In genomic region chr4:132119566-132119965, GRCm38 (mm10) we compare ENCODE assay signal across 30 mouse cellular contexts. TPM values are rescaled to one million over a fixed set of nuclear protein-coding genes. Genes with fewer than 3 reads are reported as not detected.
DNase-seq lines count a peak whose midpoint lies in the region; ATAC-seq and TF ChIP-seq lines count a peak whose summit lies in the region.
"Had no signal": no experiment of that assay in that cellular context is flagged by ENCODE, and none has a peak within 500 bp of the region (broad histone marks: within the 10 kb centered on the region; RNA-seq: fewer than 3 reads in every experiment).

No protein-coding gene starts in this region.

- H3K4me2 ChIP-seq in embryonic facial prominence, embryonic 11.5 days (ENCODE audit: low read depth, low read length), result no peak overlapping the region
- H3K4me2 ChIP-seq in kidney, postnatal 0 days (ENCODE audit: low read length), result no peak overlapping the region
- H3K4me2 ChIP-seq in forebrain, embryonic 12.5 days, result no peak overlapping the region
- H3K4me2 ChIP-seq: hindbrain, embryonic 14.5 days; liver, embryonic 11.5 days had no signal

- no peak overlapping the region for H3K27ac ChIP-seq in embryonic facial prominence, embryonic 11.5 days (replicated peaks; ENCODE audit: low read depth, low read length)
- H3K27ac ChIP-seq in embryonic facial prominence, embryonic 10.5 days (replicated peaks), result no peak overlapping the region
- no peak overlapping the region for H3K27ac ChIP-seq in kidney, postnatal 0 days
- no peak overlapping the region for H3K27ac ChIP-seq in layer of hippocampus, adult 2 months
- H3K27ac ChIP-seq in forebrain, embryonic 12.5 days, result no peak overlapping the region
- H3K27ac ChIP-seq: hindbrain, embryonic 14.5 days; macrophage had no signal

- H3K36me3 ChIP-seq in embryonic facial prominence, embryonic 11.5 days (replicated peaks; ENCODE audit: control insufficient read depth, insufficient read depth, low read depth, low read length), result no peaks in the 10 kb centered on the region
- H3K36me3 ChIP-seq in embryonic facial prominence, embryonic 10.5 days (replicated peaks), result no peaks in the 10 kb centered on the region
- no peaks in the 10 kb centered on the region for H3K36me3 ChIP-seq in kidney, postnatal 0 days (ENCODE audit: insufficient read depth, low read length)
- H3K36me3 ChIP-seq in forebrain, embryonic 12.5 days (replicated peaks), result no peaks in the 10 kb centered on the region

- no peak for DNase-seq in embryonic facial prominence, embryonic 11.5 days (ENCODE audit: low spot score)
- DNase-seq in embryonic facial prominence, embryonic 10.5 days (ENCODE audit: low spot score), result no peak
- peak; percentile 53 for DNase-seq in kidney, postnatal 0 days (ENCODE audit: low spot score)
- no peak for DNase-seq in kidney, postnatal 10 days
- peak; percentile 39 to 46 for DNase-seq in right cerebral cortex, adult 2 months (ENCODE audit: low spot score in 2 of 2)
- no peak for DNase-seq in right cerebral cortex, postnatal 14 days
- DNase-seq in layer of hippocampus, adult 2 months (ENCODE audit: low spot score in 2 of 2), result no peak
- DNase-seq: adrenal gland, postnatal 10 days; cerebellum, adult 8-10 months; cerebellum, postnatal 36 days; gastrocnemius, postnatal 14 days; heart, adult 18-20 months; heart, postnatal 36 days; kidney, adult 8-10 months; liver, postnatal 0 days; spleen, adult 18-20 months had no signal

- TF ChIP-seq CTCF in kidney, postnatal 0 days (IDR thresholded peaks at IDR 0.05; ENCODE audit: low read depth), result no peak
- TF ChIP-seq CTCF in layer of hippocampus, adult 2 months (conservative IDR thresholded peaks at IDR 0.05), result no peak

- H3K4me3 ChIP-seq in embryonic facial prominence, embryonic 11.5 days (ENCODE audit: low read depth, low read length), result no peak overlapping the region
- H3K4me3 ChIP-seq in embryonic facial prominence, embryonic 10.5 days, result no peak overlapping the region
- H3K4me3 ChIP-seq in kidney, postnatal 0 days (replicated peaks; ENCODE audit: low read depth, low read length), result no peak overlapping the region
- no peak overlapping the region for H3K4me3 ChIP-seq in layer of hippocampus, adult 2 months
- H3K4me3 ChIP-seq in forebrain, embryonic 12.5 days (replicated peaks), result no peak overlapping the region

- no peak for ATAC-seq in embryonic facial prominence, embryonic 11.5 days (replicated peaks; ENCODE audit: insufficient number of reproducible peaks, low FRiP score, low TSS enrichment, low read depth)
- no peak for ATAC-seq in kidney, postnatal 0 days (replicated peaks; ENCODE audit: low FRiP score, low read depth)
- ATAC-seq in forebrain, embryonic 12.5 days (ENCODE audit: low FRiP score), result no peak
- ATAC-seq: activated CD4-positive, CD25-positive, alpha-beta regulatory T cell, adult 4 months; liver, postnatal 0 days; lung, postnatal 0 days had no signal

- H3K4me1 ChIP-seq in embryonic facial prominence, embryonic 11.5 days (ENCODE audit: control insufficient read depth, insufficient read depth, low read length), result no peaks in the 10 kb centered on the region
- H3K4me1 ChIP-seq in embryonic facial prominence, embryonic 10.5 days, result no peaks in the 10 kb centered on the region
- H3K4me1 ChIP-seq in kidney, postnatal 0 days (replicated peaks; ENCODE audit: insufficient read depth, low read length), result no peaks in the 10 kb centered on the region
- H3K4me1 ChIP-seq in forebrain, embryonic 12.5 days, result no peaks in the 10 kb centered on the region

- no peaks in the 10 kb centered on the region for H3K27me3 ChIP-seq in embryonic facial prominence, embryonic 11.5 days (ENCODE audit: control insufficient read depth, insufficient read depth, low read length)
- peaks cover 12% of the 10 kb centered on the region for H3K27me3 ChIP-seq in embryonic facial prominence, embryonic 10.5 days (replicated peaks; ENCODE audit: low read depth, poor library complexity, severe bottlenecking)
- no peaks in the 10 kb centered on the region for H3K27me3 ChIP-seq in kidney, postnatal 0 days (ENCODE audit: insufficient read depth, low read length)
- H3K27me3 ChIP-seq in forebrain, embryonic 12.5 days, result peaks cover 22% of the 10 kb centered on the region

- 62% methylated on average over 9 of the region's 9 CpGs for WGBS in embryonic facial prominence, embryonic 11.5 days
- 74% methylated on average over 9 of the region's 9 CpGs for WGBS in embryonic facial prominence, embryonic 10.5 days
- 29% methylated on average over 9 of the region's 9 CpGs for WGBS in kidney, postnatal 0 days
- 68% methylated on average over 9 of the region's 9 CpGs for WGBS in forebrain, embryonic 12.5 days

- H3K9ac ChIP-seq in embryonic facial prominence, embryonic 11.5 days (replicated peaks; ENCODE audit: low read length), result peak overlapping the region; percentile 32; the same call in 1 of the 2 replicates
- no peak overlapping the region for H3K9ac ChIP-seq in kidney, postnatal 0 days (ENCODE audit: low read depth, low read length)
- no peak overlapping the region for H3K9ac ChIP-seq in forebrain, embryonic 12.5 days
- H3K9ac ChIP-seq: hindbrain, embryonic 14.5 days; liver, postnatal 0 days had no signal

- no peaks in the 10 kb centered on the region for H3K9me3 ChIP-seq in embryonic facial prominence, embryonic 11.5 days (replicated peaks; ENCODE audit: control insufficient read depth, low read length)
- no peaks in the 10 kb centered on the region for H3K9me3 ChIP-seq in embryonic facial prominence, embryonic 10.5 days
- H3K9me3 ChIP-seq in kidney, postnatal 0 days (replicated peaks; ENCODE audit: low read length), result no peaks in the 10 kb centered on the region
- no peaks in the 10 kb centered on the region for H3K9me3 ChIP-seq in forebrain, embryonic 12.5 days

RNA-seq across cellular contexts. Expression of gene Oprd1, which starts 24.7 kb away (rescaled TPM):
- polyA plus RNA-seq in embryonic facial prominence, embryonic 11.5 days (2014; fragmentation: Nextera tagmentation; extraction: Ambion mirVana), result 0.11 and 0.18 TPM in 2 replicates
- polyA plus RNA-seq in embryonic facial prominence, embryonic 10.5 days (2016; fragmentation: Nextera tagmentation; extraction: Ambion mirVana), result 0.24 and 0.35 TPM in 2 replicates
- polyA plus RNA-seq in kidney, postnatal 0 days (2015; fragmentation: Nextera tagmentation; extraction: Ambion mirVana), result 0.03 and 0.05 TPM in 2 replicates
- total RNA-seq in layer of hippocampus, adult 2 months (2021), result 10 to 100 TPM in 1 of 2 experiments, 1 to 10 TPM in 1; 9.2 to 10.4 TPM
- polyA plus RNA-seq in forebrain, embryonic 12.5 days (2016; fragmentation: Nextera tagmentation; extraction: Ambion mirVana), result 0.06 and 0.15 TPM in 2 replicates
- polyA plus RNA-seq: activated CD4-positive, CD25-positive, alpha-beta regulatory T cell, adult 4 months; forebrain, embryonic 11.5 days; liver, postnatal 0 days; lung, postnatal 0 days had no signal

RNA-seq across cellular contexts. Expression of gene Epb41, which starts 44.4 kb away (rescaled TPM):
- polyA plus RNA-seq in embryonic facial prominence, embryonic 11.5 days (2014; fragmentation: Nextera tagmentation; extraction: Ambion mirVana), result 139 and 141 TPM in 2 replicates
- polyA plus RNA-seq in embryonic facial prominence, embryonic 10.5 days (2016; fragmentation: Nextera tagmentation; extraction: Ambion mirVana), result 133 and 136 TPM in 2 replicates
- 42.3 and 44.6 TPM in 2 replicates for polyA plus RNA-seq in kidney, postnatal 0 days (2015; fragmentation: Nextera tagmentation; extraction: Ambion mirVana)
- total RNA-seq in layer of hippocampus, adult 2 months (2021), result 10 to 100 TPM; 21.5 to 23.2 TPM
- polyA plus RNA-seq in forebrain, embryonic 12.5 days (2016; fragmentation: Nextera tagmentation; extraction: Ambion mirVana), result 136 and 158 TPM in 2 replicates

RNA-seq across cellular contexts. Expression of gene Gm10300, which starts 45.1 kb away (rescaled TPM):
- not detected in 2 replicates for polyA plus RNA-seq in embryonic facial prominence, embryonic 11.5 days (2014; fragmentation: Nextera tagmentation; extraction: Ambion mirVana)
- polyA plus RNA-seq in embryonic facial prominence, embryonic 10.5 days (2016; fragmentation: Nextera tagmentation; extraction: Ambion mirVana), result not detected in 2 replicates
- polyA plus RNA-seq in kidney, postnatal 0 days (2015; fragmentation: Nextera tagmentation; extraction: Ambion mirVana), result 0.08 and 0.17 TPM in 2 replicates
- not detected for total RNA-seq in layer of hippocampus, adult 2 months (2021)
- 0.08 TPM in 1 of 2 replicates, not detected in the other for polyA plus RNA-seq in forebrain, embryonic 12.5 days (2016; fragmentation: Nextera tagmentation; extraction: Ambion mirVana)
- total RNA-seq: layer of hippocampus, postnatal 10 days had no signal
- polyA plus RNA-seq: activated CD4-positive, CD25-positive, alpha-beta regulatory T cell, adult 4 months; brain, embryonic 14.5 days; forebrain, embryonic 11.5 days; frontal cortex, adult 2 months; hindbrain, embryonic 14.5 days; intestine, embryonic 14.5 days; limb, embryonic 11.5 days; neural tube, embryonic 14.5 days; testis, adult 2 months had no signal

Comparison
In these comparisons a context has a peak if more than half of its experiments do, and no peak if none do; other contexts are left out.
1. DNase-seq: peak in kidney, postnatal 0 days (single experiment) and right cerebral cortex, adult 2 months (2 of 2); none in embryonic facial prominence, embryonic 11.5 days (single experiment), embryonic facial prominence, embryonic 10.5 days (single experiment), kidney, postnatal 10 days (single experiment), right cerebral cortex, postnatal 14 days (single experiment) and layer of hippocampus, adult 2 months (0 of 2).